Mouse (Mus musculus) kidney, adult 2 months (tissue): ENCODE measurements around the gene Mcu.

Experiments
- CTCF ChIP-seq: fragments of 200-500 bp; conservative IDR thresholded peaks from 2 replicates; pipeline ENCODE4 v1.5.1; 2011; ENCODE audit warnings: low read depth, mild to moderate bottlenecking, control low read depth, low read length, moderate library complexity, mixed read lengths; ENCODE audit not compliant: insufficient read depth, insufficient read length
- POLR2A ChIP-seq: fragments of 200-500 bp; IDR thresholded peaks from one replicate; pipeline ENCODE4 v1.6.1; 2011; ENCODE audit warnings: low read depth, low read length, control low read depth

- TF ChIP-seq CTCF (no peak), POLR2A (no peak)
Observed at GRCm38 (mm10) chr10:59506711-59507110, 109.8 kb downstream of the Mcu start.
